Mouse (Mus musculus): ENCODE measurements around the gene Arf1. TPM values are rescaled to one million over a fixed set of nuclear protein-coding genes. Genes with fewer than 3 reads are reported as not detected.

Gene Arf1
- total RNA-seq, 2 experiments from 2014 or later, result 195 to 207 TPM

DNA sequence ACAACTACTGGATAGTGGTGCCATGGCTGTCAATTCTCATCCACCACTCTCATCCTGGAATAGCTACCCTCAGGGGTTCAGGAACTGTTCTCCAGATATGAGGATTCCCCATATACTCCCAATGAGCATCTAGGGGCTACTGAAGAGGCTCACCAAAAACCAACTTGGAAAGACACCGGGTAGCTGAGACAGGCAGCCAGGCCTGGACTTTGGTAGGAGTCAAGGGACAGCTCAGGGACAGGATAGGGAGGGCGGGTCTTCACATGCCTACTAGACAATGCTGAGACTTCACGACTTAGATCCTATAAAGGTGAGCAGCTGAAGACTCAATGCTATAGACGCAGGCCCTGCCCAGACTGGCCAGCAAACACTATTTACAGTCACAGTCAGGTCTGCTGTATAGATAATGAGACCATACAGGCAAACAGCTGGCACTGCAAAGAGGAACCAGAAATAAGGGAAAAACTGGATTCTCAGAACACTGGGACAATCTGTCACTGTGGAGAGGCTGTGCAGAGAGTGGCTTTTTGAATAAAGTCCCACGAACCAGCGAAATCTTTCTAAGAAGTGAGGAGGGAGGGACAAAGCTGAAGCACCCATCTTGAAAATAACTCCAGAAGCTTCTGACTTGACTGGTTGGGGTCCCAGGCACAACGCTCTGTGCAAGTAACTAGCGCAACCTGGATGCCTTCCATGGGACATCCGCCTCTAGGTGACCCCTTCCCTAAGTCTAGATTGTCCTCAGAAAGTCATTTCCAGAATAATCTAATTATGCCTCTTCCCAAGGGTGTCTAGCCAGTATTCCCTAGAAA is 65.4 kb downstream of the Arf1 start:
- no peak for DNase-seq
- intact Hi-C loops (cut with DNase I; ENCODE audit: low total_unique reads), result no loop called here

Other genes starting within 250 kb of the Arf1 start
- 100 to 1,000 TPM; 708 to 848 TPM for gene Obscn, start 91.9 kb downstream of the Arf1 start, total RNA-seq (2021)
- 10 to 100 TPM in 1 of 2 experiments, 1 to 10 TPM in 1; 7.7 to 10.6 TPM for gene Iba57, start 64.5 kb downstream of the Arf1 start, total RNA-seq (2021)
- under 1 TPM; 0.27 to 0.62 TPM for gene Gjc2, start 45.1 kb downstream of the Arf1 start, total RNA-seq (2021)
- gene Guk1, start 36.1 kb downstream of the Arf1 start, total RNA-seq (2021), result 10 to 100 TPM; 17.1 to 20.2 TPM
- gene Mrpl55, start 25.8 kb downstream of the Arf1 start, total RNA-seq (2021), result 10 to 100 TPM; 36.6 to 44.3 TPM
- 1 to 10 TPM; 4.1 to 4.6 TPM for gene 2310033P09Rik, start 19.9 kb downstream of the Arf1 start, total RNA-seq (2021)
- gene Wnt3a, start 62.5 kb upstream of the Arf1 start, total RNA-seq (2021), result not detected
- gene Wnt9a, start 78.7 kb upstream of the Arf1 start, total RNA-seq (2021), result 1 to 10 TPM; 8.8 to 9.8 TPM
- under 1 TPM in 1 of 2 experiments, not detected in 1; 0.23 TPM for gene Prss38, start 147.4 kb upstream of the Arf1 start, total RNA-seq (2021)
- 1 to 10 TPM; 6.4 to 7.3 TPM for gene Jmjd4, start 221.8 kb upstream of the Arf1 start, total RNA-seq (2021)
- 10 to 100 TPM; 24.3 to 27.0 TPM for gene Snap47, start 222.9 kb upstream of the Arf1 start, total RNA-seq (2021)
- gene Zfp867, start 244.2 kb upstream of the Arf1 start, total RNA-seq (2021), result 1 to 10 TPM; 3.5 to 3.6 TPM

Measured in gastrocnemius, postnatal 14 days (tissue).